Mouse (Mus musculus) cerebellum, adult 2 months (tissue): ENCODE measurements around the gene Gsap.

ENCODE experiments used
- CTCF ChIP-seq: fragments of 200-500 bp; IDR thresholded peaks from 2 replicates; pipeline ENCODE4 v1.5.1; 2011; ENCODE audit warnings: low read depth, mild to moderate bottlenecking, control low read depth, low read length, moderate library complexity, borderline replicate concordance; ENCODE audit not compliant: insufficient read depth
- POLR2A ChIP-seq: fragments of 200-500 bp; IDR thresholded peaks from 2 replicates; pipeline ENCODE4 v1.6.1; 2011; ENCODE audit warnings: low read length, control low read depth, borderline replicate concordance; ENCODE audit not compliant: insufficient read depth

GRCm38 (mm10) chr5:21188435-21188834 is 2.4 kb downstream of the Gsap start:
- TF ChIP-seq POLR2A (no peak), CTCF (no peak)
